Mouse (Mus musculus) cerebellum, adult 2 months (tissue): ENCODE results near the gene Gm42791.

Source experiments
- CTCF ChIP-seq: fragments of 200-500 bp; IDR thresholded peaks from 2 replicates; pipeline ENCODE4 v1.5.1; 2011; ENCODE audit warnings: low read depth, mild to moderate bottlenecking, control low read depth, low read length, moderate library complexity, borderline replicate concordance; ENCODE audit not compliant: insufficient read depth
- POLR2A ChIP-seq: fragments of 200-500 bp; IDR thresholded peaks from 2 replicates; pipeline ENCODE4 v1.6.1; 2011; ENCODE audit warnings: low read length, control low read depth, borderline replicate concordance; ENCODE audit not compliant: insufficient read depth

DNA sequence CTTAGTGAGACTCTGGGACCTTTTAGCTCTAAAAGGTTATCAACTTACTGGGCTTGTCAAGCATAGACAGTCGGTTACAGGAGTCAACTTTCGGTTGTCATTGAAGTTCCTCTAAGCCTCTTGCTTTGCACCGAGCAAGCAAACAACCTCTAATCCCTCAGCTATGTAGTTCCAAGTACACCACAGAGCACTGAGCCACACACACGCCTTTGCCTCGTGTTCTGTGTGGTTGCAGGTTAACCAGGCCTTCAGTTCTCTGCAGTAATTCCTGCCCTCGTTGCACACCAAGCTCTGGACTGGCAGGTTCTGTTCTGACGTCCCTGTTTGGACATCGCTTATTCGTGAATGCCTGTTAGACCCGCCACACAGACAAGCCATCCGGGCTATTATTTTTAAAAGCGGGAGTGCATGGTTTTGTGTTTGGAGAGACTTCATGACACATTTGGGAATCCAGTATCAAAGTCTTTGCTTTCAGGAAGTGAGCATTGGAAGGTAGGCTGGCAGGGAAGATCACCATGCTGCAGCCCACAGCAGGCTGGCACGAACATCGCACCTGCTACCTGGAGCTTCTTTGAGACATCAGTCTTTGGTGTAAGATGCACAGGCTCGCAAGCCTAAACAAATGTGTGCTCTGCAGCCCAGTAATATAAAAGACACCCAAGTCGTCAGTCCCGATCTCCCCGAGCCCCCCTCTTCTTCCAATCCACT lies 16.3 kb downstream of the Gm42791 start:
- no peak for TF ChIP-seq CTCF
- TF ChIP-seq POLR2A: no peak
